Mouse (Mus musculus): ENCODE results near the gene Sel1l2.

DNA sequence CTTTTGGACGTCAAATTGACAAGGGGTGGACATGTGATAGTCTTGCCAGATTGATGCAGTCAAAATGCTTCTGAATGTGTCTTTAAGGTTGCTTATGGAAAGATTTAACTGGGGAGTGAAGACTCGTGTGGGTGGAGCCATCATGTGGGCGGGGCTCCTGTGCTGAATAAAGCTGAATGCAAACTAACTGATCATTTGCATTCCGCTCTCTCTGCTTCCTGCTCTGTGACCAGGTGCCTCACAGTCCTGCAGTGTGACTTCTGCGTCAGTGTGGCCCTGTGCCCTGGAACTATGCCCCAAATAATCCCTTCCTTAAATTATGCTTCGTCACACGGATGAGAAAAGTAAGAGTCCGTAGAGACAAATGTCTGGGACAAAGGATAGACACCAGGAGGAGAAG, 108.7 kb downstream of the Sel1l2 start:
- no peak for TF ChIP-seq EP300 (IDR thresholded peaks at IDR 0.05)
- no peak for TF ChIP-seq CTCF (IDR thresholded peaks at IDR 0.05)
